Mouse (Mus musculus): ENCODE data around the gene Kif13a.
A peak's percentile ranks its signal among the peaks of the same experiment; 100 is the strongest.

Kif13a gene

GRCm38 (mm10) chr13:46777461-46777860 lies 152.2 kb downstream of the Kif13a start:
- no peak for DNase-seq (ENCODE audit: low spot score in 2 of 2)

- no peak for DNase-seq (ENCODE audit: low spot score in 2 of 2)
Measured at GRCm38 (mm10) chr13:46776636-46777305, 152.9 kb downstream of the Kif13a start.

- DNase-seq (ENCODE audit: low spot score in 2 of 2) = no peak
Measured at GRCm38 (mm10) chr13:46774998-46775397, 154.7 kb downstream of the Kif13a start.

GRCm38 (mm10) chr13:46772581-46772980 lies 157.1 kb downstream of the Kif13a start:
- no peak for DNase-seq (ENCODE audit: low spot score in 2 of 2)

GRCm38 (mm10) chr13:46765361-46765760 lies 164.3 kb downstream of the Kif13a start:
- DNase-seq (ENCODE audit: low spot score in 2 of 2) = no peak

GRCm38 (mm10) chr13:46763210-46763609 lies 166.5 kb downstream of the Kif13a start:
- DNase-seq (ENCODE audit: low spot score in 2 of 2) = no peak

- DNase-seq (ENCODE audit: low spot score in 2 of 2) = no peak
Measured at GRCm38 (mm10) chr13:46760921-46761320, 168.7 kb downstream of the Kif13a start.

GRCm38 (mm10) chr13:46759281-46759809 lies 170.3 kb downstream of the Kif13a start:
- no peak for DNase-seq (ENCODE audit: low spot score in 2 of 2)

- no peak for DNase-seq (ENCODE audit: low spot score in 2 of 2)
Measured at GRCm38 (mm10) chr13:46758627-46759026, 171.0 kb downstream of the Kif13a start.

- DNase-seq (ENCODE audit: low spot score in 2 of 2) = no peak
Measured at GRCm38 (mm10) chr13:46757946-46758345, 171.7 kb downstream of the Kif13a start.

- DNase-seq (ENCODE audit: low spot score in 2 of 2) = no peak
Measured at GRCm38 (mm10) chr13:46753294-46753693, 176.4 kb downstream of the Kif13a start.

- DNase-seq (ENCODE audit: low spot score in 2 of 2) = no peak
Measured at GRCm38 (mm10) chr13:46752566-46753229, 177.0 kb downstream of the Kif13a start.

- DNase-seq (ENCODE audit: low spot score in 2 of 2) = no peak
Measured at GRCm38 (mm10) chr13:46748138-46748873, 181.4 kb downstream of the Kif13a start.

- DNase-seq (ENCODE audit: low spot score in 2 of 2) = no peak
Measured at GRCm38 (mm10) chr13:46743821-46744220, 185.8 kb downstream of the Kif13a start.

- DNase-seq (ENCODE audit: low spot score in 2 of 2) = peak in 1 of 2 experiments; percentile 19
Measured at GRCm38 (mm10) chr13:46742367-46742766, 187.3 kb downstream of the Kif13a start.

GRCm38 (mm10) chr13:46739426-46739825 lies 190.2 kb downstream of the Kif13a start:
- DNase-seq (ENCODE audit: low spot score in 2 of 2) = no peak

- DNase-seq (ENCODE audit: low spot score in 2 of 2) = no peak
Measured at GRCm38 (mm10) chr13:46737482-46737881, 192.2 kb downstream of the Kif13a start.

- no peak for DNase-seq (ENCODE audit: low spot score in 2 of 2)
Measured at GRCm38 (mm10) chr13:46736479-46736865, 193.2 kb downstream of the Kif13a start.

GRCm38 (mm10) chr13:46735808-46736478 lies 193.7 kb downstream of the Kif13a start:
- peak; percentile 19 to 26 for DNase-seq (ENCODE audit: low spot score in 2 of 2)

- no peak for DNase-seq (ENCODE audit: low spot score in 2 of 2)
Measured at GRCm38 (mm10) chr13:46735219-46735807, 194.4 kb downstream of the Kif13a start.

- no peak for DNase-seq (ENCODE audit: low spot score in 2 of 2)
Measured at GRCm38 (mm10) chr13:46729998-46730397, 199.7 kb downstream of the Kif13a start.
